In the genomic region with DNA sequence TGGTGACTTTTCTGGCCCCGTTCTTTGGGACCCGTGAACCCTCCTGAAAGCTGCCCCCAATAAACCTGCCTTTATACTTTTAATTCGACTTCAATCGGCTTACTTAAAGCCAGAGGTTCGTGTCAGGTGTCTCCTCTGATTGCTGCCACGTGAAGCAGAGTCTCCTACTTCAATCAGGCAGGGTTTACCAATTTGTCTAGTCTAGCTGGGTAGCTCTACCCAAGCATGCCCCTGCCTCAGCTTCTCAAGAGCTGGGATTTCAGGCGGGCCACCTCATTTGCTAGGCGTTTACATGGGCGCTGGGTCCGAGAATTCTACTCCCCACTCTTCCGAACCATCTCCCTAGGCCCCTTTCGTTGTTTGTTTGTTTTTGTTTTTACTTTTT, we compare ENCODE assay signal across 8 mouse cellular contexts. TPM values are rescaled to one million over a fixed set of nuclear protein-coding genes. Genes with fewer than 3 reads are reported as not detected.
DNase-seq lines count a peak whose midpoint lies in the region; ATAC-seq lines count a peak whose summit lies in the region.

No protein-coding gene starts in this region.

- no peaks in the 10 kb centered on the region for H3K27me3 ChIP-seq in kidney, embryonic 14.5 days (ENCODE audit: control insufficient read depth, insufficient read depth, low read length)
- H3K27me3 ChIP-seq in hindbrain, embryonic 13.5 days: peaks cover 10% of the 10 kb centered on the region
- no peaks in the 10 kb centered on the region for H3K27me3 ChIP-seq in midbrain, embryonic 14.5 days (ENCODE audit: control insufficient read depth, insufficient read depth, low read length)

- H3K36me3 ChIP-seq in kidney, embryonic 14.5 days (ENCODE audit: control insufficient read depth, insufficient read depth, low read length): no peaks in the 10 kb centered on the region
- H3K36me3 ChIP-seq in hindbrain, embryonic 13.5 days: no peaks in the 10 kb centered on the region
- H3K36me3 ChIP-seq in midbrain, embryonic 14.5 days (ENCODE audit: control insufficient read depth, insufficient read depth, low read length): no peaks in the 10 kb centered on the region

- WGBS in kidney, embryonic 14.5 days: 44% methylated on average over 12 of the region's 12 CpGs
- 48% methylated on average over 12 of the region's 12 CpGs for WGBS in hindbrain, embryonic 13.5 days
- 44% methylated on average over 12 of the region's 12 CpGs for WGBS in midbrain, embryonic 14.5 days

- ATAC-seq in kidney, embryonic 14.5 days (ENCODE audit: low FRiP score, low TSS enrichment): no peak; the same call in 1 of the 2 replicates
- peak; percentile 17; the same call in 1 of the 2 replicates for ATAC-seq in hindbrain, embryonic 13.5 days (ENCODE audit: low FRiP score)
- no peak for ATAC-seq in midbrain, embryonic 14.5 days (ENCODE audit: low FRiP score, low TSS enrichment)

- no peak for DNase-seq in kidney, adult 18-20 months
- peak; percentile 25 for DNase-seq in ZHBTc4 (ENCODE audit: low read depth, low spot score)
- peak; percentile 13 for DNase-seq in midbrain, embryonic 14.5 days
- no peak for DNase-seq in cerebellum, adult 9-10 months
- DNase-seq in gastrocnemius, postnatal 25 days: no peak
- no peak for DNase-seq in gastrocnemius, postnatal 10 days

- no peaks in the 10 kb centered on the region for H3K9me3 ChIP-seq in kidney, embryonic 14.5 days (ENCODE audit: control insufficient read depth, low read length)
- H3K9me3 ChIP-seq in hindbrain, embryonic 13.5 days: no peaks in the 10 kb centered on the region
- no peaks in the 10 kb centered on the region for H3K9me3 ChIP-seq in midbrain, embryonic 14.5 days (ENCODE audit: control insufficient read depth, low read length)

- peak overlapping the region; percentile 24 for H3K4me3 ChIP-seq in kidney, embryonic 14.5 days (ENCODE audit: low read length)
- H3K4me3 ChIP-seq in hindbrain, embryonic 13.5 days: no peak overlapping the region
- no peak overlapping the region for H3K4me3 ChIP-seq in midbrain, embryonic 14.5 days (replicated peaks; ENCODE audit: low read depth, low read length)

- H3K4me1 ChIP-seq in kidney, embryonic 14.5 days (ENCODE audit: control insufficient read depth, insufficient read depth, low read length): peaks cover 5% of the 10 kb centered on the region
- H3K4me1 ChIP-seq in hindbrain, embryonic 13.5 days (replicated peaks): peaks cover 16% of the 10 kb centered on the region
- peaks cover 6% of the 10 kb centered on the region; the same call in 1 of the 2 replicates for H3K4me1 ChIP-seq in midbrain, embryonic 14.5 days (ENCODE audit: control insufficient read depth, insufficient read depth, low read length)

- H3K27ac ChIP-seq in kidney, embryonic 14.5 days (ENCODE audit: low read depth, low read length): no peak overlapping the region
- H3K27ac ChIP-seq in hindbrain, embryonic 13.5 days: no peak overlapping the region
- H3K27ac ChIP-seq in midbrain, embryonic 14.5 days (replicated peaks; ENCODE audit: low read depth, low read length): no peak overlapping the region

- no peak overlapping the region for H3K9ac ChIP-seq in kidney, embryonic 14.5 days (ENCODE audit: low read depth, low read length)
- peak overlapping the region; percentile 51; the same call in 1 of the 2 replicates for H3K9ac ChIP-seq in hindbrain, embryonic 13.5 days
- H3K9ac ChIP-seq in midbrain, embryonic 14.5 days (replicated peaks; ENCODE audit: low read length): no peak overlapping the region

- H3K4me2 ChIP-seq in kidney, embryonic 14.5 days (replicated peaks; ENCODE audit: low read depth, low read length): peak overlapping the region; percentile 49
- peak overlapping the region; percentile 48 for H3K4me2 ChIP-seq in hindbrain, embryonic 13.5 days
- peak overlapping the region; percentile 44 for H3K4me2 ChIP-seq in midbrain, embryonic 14.5 days (ENCODE audit: low read length)

RNA-seq across cellular contexts. Expression of a gene that starts 21.1 kb away (rescaled TPM):
- 35.7 and 44.4 TPM in 2 replicates for polyA plus RNA-seq in kidney, embryonic 14.5 days (2014; fragmentation: Nextera tagmentation; extraction: Ambion mirVana)
- polyA plus RNA-seq in hindbrain, embryonic 13.5 days (2015; fragmentation: Nextera tagmentation; extraction: Ambion mirVana): 43.5 and 47.4 TPM in 2 replicates
- polyA plus RNA-seq in midbrain, embryonic 14.5 days (2014; fragmentation: Nextera tagmentation; extraction: Ambion mirVana): 38.5 and 41.7 TPM in 2 replicates
- 1 to 10 TPM; 8.1 to 9.1 TPM for total RNA-seq in gastrocnemius, postnatal 25 days (2021)
- total RNA-seq in gastrocnemius, postnatal 10 days (2021): 10 to 100 TPM; 10.7 to 13.3 TPM

RNA-seq across cellular contexts. Expression of a gene that starts 57.1 kb away (rescaled TPM):
- 16.8 and 25.9 TPM in 2 replicates for polyA plus RNA-seq in kidney, embryonic 14.5 days (2014; fragmentation: Nextera tagmentation; extraction: Ambion mirVana)
- 37.9 and 39.7 TPM in 2 replicates for polyA plus RNA-seq in hindbrain, embryonic 13.5 days (2015; fragmentation: Nextera tagmentation; extraction: Ambion mirVana)
- polyA plus RNA-seq in midbrain, embryonic 14.5 days (2014; fragmentation: Nextera tagmentation; extraction: Ambion mirVana): 42.0 and 54.0 TPM in 2 replicates
- 1 to 10 TPM; 1.8 to 2.0 TPM for total RNA-seq in gastrocnemius, postnatal 25 days (2021)
- total RNA-seq in gastrocnemius, postnatal 10 days (2021): 10 to 100 TPM in 1 of 2 experiments, 1 to 10 TPM in 1; 8.1 to 10.7 TPM

Comparison
In these comparisons a context has a peak if more than half of its experiments do, and no peak if none do; other contexts are left out.
1. DNase-seq: peak in ZHBTc4 (single experiment) and midbrain, embryonic 14.5 days (single experiment); none in kidney, adult 18-20 months (single experiment), cerebellum, adult 9-10 months (single experiment), gastrocnemius, postnatal 25 days (single experiment) and gastrocnemius, postnatal 10 days (single experiment).
2. Peak in every context shown above with its lines, with median percentiles within 50 percentile points of each other: H3K4me2 ChIP-seq.